Mouse (Mus musculus): ENCODE data around the gene Vwa2.

DNA sequence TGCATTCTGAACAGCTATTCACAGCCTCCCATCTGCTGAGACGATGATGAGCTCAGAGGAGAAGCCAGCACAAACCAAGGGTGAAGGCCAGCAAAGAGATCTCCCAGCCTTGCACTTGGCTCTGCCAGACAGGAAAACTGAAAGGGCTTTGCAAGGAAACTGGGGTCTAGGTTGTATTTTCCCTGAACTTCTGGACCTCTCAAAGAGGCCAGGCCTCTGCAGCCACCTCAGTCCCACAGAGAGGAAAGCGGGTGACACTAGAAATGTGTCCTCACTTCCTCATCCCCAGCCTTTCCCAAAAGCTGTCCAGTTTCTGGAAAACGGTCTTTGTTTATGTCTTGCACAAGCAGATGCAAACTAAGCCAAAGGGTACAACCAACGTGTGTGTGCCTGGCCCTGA is 79.8 kb downstream of the Vwa2 start:
- TF ChIP-seq CTCF (IDR thresholded peaks at IDR 0.05; ENCODE audit: extremely low read depth, insufficient read depth, insufficient read length, insufficient replicate concordance) (no peak), POLR2A (IDR thresholded peaks at IDR 0.05; ENCODE audit: low read depth, low read length) (no peak)
